Mouse (Mus musculus): ENCODE measurements around the gene Vmn1r128.
"Not testable (repeated sequence)": the region's sequence is repeated elsewhere in the genome, so short reads cannot be mapped to it uniquely, and the experiment has no call there.

The Vmn1r128 gene

GRCm38 (mm10) chr7:21349073-21349472 is at the start of gene Vmn1r128:
Gene Vmn1r128, plus strand, starts transcription at chr7:21349373.
- not testable (repeated sequence) for DNase-seq (ENCODE audit: low spot score)

- DNase-seq (ENCODE audit: low spot score), result not testable (repeated sequence)
Observed at GRCm38 (mm10) chr7:21301367-21301766, 47.8 kb upstream of the Vmn1r128 start, which contains the start of gene Vmn1r126. Gene Vmn1r126, minus strand, starts transcription at chr7:21301467.

- DNase-seq (ENCODE audit: low spot score), result not testable (repeated sequence)
Observed at GRCm38 (mm10) chr7:21319761-21320160, 29.4 kb upstream of the Vmn1r128 start, which contains the start of gene Vmn1r127. Gene Vmn1r127, minus strand, starts transcription at chr7:21319861.

GRCm38 (mm10) chr7:21361191-21361590 is 12.0 kb downstream of the Vmn1r128 start, which contains the start of gene Vmn1r129:
Gene Vmn1r129, minus strand, starts transcription at chr7:21361291.
- DNase-seq (ENCODE audit: low spot score), result not testable (repeated sequence)

All from left cerebral cortex, adult 11 months (tissue).